Mouse (Mus musculus): ENCODE results near the gene Ier5l.

Ier5l gene

DNA sequence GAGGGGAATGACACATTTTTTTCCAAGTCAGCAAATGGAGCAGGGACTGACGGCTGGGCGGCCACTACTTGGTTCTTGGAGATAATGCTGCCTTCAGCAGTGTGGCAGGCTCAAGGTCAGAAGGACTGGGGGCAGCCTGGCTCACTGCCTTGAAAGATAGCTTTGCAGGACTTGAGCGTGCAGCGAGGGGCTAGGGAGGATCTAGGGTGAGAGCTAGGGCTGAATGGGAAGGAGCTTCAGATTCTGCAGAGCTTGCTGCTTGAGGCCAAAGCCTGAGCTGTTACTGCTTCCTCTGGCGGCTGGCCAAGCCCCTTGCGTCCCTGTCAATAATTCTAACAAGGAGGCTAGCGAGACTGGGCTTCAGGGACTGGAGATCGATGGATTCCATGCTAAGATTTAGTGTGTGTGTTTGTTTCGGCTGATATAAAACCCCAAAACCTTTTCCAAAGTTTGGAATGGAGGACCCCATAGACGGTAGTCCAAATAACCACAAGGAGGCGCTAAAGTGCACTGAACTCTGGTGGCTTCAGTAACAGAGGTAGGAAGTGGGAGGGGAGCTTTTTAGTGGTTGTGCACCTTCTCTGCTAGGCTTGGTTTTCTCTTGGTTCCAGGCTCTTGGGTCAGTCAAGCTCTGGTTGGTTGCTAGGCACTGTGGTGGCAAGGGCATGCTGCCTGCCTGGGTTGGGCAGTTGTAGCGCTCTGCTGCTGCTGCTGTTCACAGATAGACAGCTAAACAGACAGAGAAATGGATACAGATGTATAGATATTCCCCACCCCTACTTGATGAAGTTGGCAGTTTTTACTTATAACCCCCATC is 33.1 kb downstream of the Ier5l start:
- peak; percentile 51 to 56 for DNase-seq

DNA sequence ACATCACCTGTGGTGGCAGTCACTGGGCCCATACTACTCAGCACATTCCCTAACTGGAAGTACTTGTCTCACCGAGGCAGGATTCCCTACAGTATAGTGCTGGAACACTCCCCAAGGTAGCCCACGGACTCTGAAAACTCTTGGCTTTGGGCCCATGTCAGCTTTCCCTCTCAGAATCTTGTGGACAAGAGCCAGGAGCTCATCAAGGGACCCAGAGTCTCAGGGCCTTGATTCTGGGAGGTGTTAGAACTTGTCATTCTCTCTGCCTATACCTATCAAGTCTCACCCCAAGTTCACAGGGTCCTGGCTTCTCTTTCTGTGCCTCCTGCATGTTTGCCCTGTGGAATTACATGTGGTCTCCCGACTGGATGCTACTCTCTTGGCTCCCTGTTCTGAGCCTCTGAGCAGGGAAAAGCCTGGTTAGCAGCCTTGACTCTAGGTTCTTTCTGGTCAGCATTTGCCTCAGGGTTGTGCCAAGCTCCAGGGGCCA is 33.8 kb downstream of the Ier5l start:
- no peak for DNase-seq

GRCm38 (mm10) chr2:30439631-30440030 is 34.4 kb downstream of the Ier5l start:
- DNase-seq, result no peak

DNA sequence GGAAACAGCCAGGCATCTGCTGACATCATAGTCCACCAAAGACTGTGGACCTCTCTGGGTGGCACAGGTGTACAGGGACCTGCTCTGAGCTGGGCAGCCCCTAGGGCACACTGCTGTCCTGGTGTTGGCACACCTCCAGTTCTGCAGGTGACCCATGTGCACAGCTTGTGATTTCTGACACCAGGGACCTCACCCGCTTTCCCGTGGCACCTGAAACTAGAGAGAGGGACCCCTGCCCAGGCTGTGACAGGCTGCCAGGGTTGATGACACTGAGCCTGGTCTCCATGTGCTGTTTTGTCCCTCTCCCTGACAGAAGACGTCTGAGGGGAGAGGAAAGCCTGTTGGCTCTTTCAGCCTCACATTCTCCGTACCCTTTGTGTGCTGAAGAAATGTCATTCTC is 36.2 kb downstream of the Ier5l start:
- DNase-seq, result no peak

DNA sequence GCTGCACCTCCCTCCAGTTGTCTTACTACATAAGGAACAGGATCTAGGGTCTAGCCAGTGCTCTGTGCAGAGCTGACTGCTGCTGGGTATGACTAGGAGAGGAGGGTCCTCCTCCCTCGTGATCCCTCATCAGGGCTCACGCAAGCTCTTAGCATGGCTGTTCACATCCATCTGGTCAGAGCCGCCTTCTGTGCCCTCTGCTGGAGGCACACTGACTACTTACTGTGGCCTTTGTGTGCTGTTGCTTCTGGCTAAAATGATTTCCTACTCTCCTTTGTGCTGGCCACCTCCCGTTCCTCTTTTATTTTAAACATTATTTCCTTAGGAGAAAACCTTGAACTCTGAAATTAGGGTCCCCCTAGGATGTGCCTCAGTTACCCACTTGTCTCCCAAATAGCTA is 37.2 kb downstream of the Ier5l start:
- DNase-seq, result no peak

DNA sequence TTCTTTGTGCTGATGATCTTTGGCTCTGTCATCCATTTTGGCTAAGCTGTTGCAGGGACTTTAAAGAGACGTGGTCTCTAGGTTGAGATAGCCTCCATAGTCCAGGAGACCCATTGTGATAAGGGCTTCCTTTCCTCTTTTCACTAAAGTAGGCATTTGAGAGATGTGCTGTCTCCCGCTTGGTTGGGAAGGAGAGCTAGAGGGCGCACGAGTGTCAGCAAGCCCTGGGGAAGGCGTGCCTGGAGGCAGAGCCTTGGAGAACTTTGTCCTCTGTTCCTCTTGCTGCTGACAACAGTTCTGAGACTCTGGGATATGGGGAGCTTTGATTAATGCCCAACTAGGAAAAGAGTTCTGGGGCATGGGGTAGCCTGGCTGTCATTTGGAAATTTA is 37.9 kb downstream of the Ier5l start:
- DNase-seq, result no peak

- DNase-seq, result peak; percentile 74 to 79
Measured at GRCm38 (mm10) chr2:30435326-30436155, 38.5 kb downstream of the Ier5l start.

DNA sequence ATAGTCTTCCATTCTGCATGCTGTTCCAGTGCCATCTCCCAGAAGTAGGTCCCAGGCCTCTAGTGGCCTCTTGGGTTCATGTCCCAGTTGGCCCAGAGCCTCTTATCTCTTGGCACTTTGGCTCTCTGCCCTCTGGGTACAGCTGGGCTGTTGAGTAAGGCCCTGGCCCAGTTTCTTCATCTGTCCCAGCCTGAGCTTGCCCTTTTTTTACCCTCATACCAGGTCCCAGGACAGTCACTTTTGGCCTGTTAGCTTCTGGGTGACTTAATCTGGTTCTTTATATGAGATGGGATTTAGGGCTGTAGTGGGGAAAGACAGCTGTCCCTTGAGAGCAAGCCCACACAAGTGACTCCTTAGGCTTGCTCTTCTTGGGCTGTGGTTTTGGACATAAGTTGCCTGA is 44.9 kb downstream of the Ier5l start:
- peak in 1 of 2 experiments; percentile 41 for DNase-seq
